Mouse (Mus musculus) midbrain, embryonic 11.5 days (tissue): ENCODE data around the gene Klk7. TPM values are rescaled to one million over a fixed set of nuclear protein-coding genes. Genes with fewer than 3 reads are reported as not detected.
A peak's percentile ranks its signal among the peaks of the same experiment; 100 is the strongest.

Experiments used
- ATAC-seq: fragments of 200-750 bp; cut with Nextera tagmentation; 2 replicates; pipeline ENCODE4 v1.8.0; 2017; ENCODE audit warnings: moderate TSS enrichment, moderate library complexity; ENCODE audit not compliant: low FRiP score
- DNase-seq: peaks from one replicate; pipeline ENCODE4 v3.0.0; 2015; ENCODE audit warnings: low spot score; ENCODE audit errors: missing footprints
- H3K27ac ChIP-seq: fragments of 300-500 bp; sonication (generic); 2 replicates; pipeline ENCODE4 v1.5.1; 2014; ENCODE audit warnings: low read depth, low read length
- H3K27me3 ChIP-seq: fragments of 300-500 bp; sonication (generic); 2 replicates; pipeline ENCODE4 v1.6.1; 2014; ENCODE audit warnings: mild to moderate bottlenecking, low read length, moderate library complexity, mixed read lengths; ENCODE audit not compliant: control insufficient read depth, insufficient read depth
- H3K36me3 ChIP-seq: fragments of 300-500 bp; sonication (generic); 2 replicates; pipeline ENCODE4 v1.6.1; 2014; ENCODE audit warnings: mild to moderate bottlenecking, low read length, moderate library complexity, mixed read lengths; ENCODE audit not compliant: control insufficient read depth, insufficient read depth
- H3K4me1 ChIP-seq: fragments of 300-500 bp; sonication (generic); 2 replicates; pipeline ENCODE4 v1.6.1; 2014; ENCODE audit warnings: low read length; ENCODE audit not compliant: control insufficient read depth, insufficient read depth
- H3K4me2 ChIP-seq: fragments of 300-500 bp; sonication (generic); 2 replicates; pipeline ENCODE4 v1.6.1; 2014; ENCODE audit warnings: mild to moderate bottlenecking, moderate library complexity
- H3K4me3 ChIP-seq: fragments of 300-500 bp; sonication (generic); 2 replicates; pipeline ENCODE4 v1.5.1; 2014; ENCODE audit warnings: low read depth, low read length
- H3K9ac ChIP-seq: fragments of 300-500 bp; sonication (generic); 2 replicates; pipeline ENCODE4 v1.6.1; 2014; ENCODE audit warnings: low read length
- H3K9me3 ChIP-seq: fragments of 300-500 bp; sonication (generic); 2 replicates; pipeline ENCODE4 v1.6.1; 2016; ENCODE audit warnings: low read length; ENCODE audit not compliant: control insufficient read depth
- WGBS: fragments of 180-500 bp; shearing (Covaris S2); extraction: QIAGEN DNeasy Blood & Tissue Kit; methylation state at CpG from one replicate; pipeline ENCODE4 v1.1.7; 2014; 5-methylcytosine and 5-hydroxymethylcytosine counted together
- polyA plus RNA-seq: library from polyadenylated mRNA; unstranded; fragments of >200 nt; fragmentation: Nextera tagmentation; extraction: Ambion mirVana; gene quantifications from 2 replicates; pipeline ENCODE4 v1.2.1, GENCODE M21; 2014

The Klk7 gene
- polyA plus RNA-seq, 1 experiment from 2014 or later, result 0.10 TPM

DNA sequence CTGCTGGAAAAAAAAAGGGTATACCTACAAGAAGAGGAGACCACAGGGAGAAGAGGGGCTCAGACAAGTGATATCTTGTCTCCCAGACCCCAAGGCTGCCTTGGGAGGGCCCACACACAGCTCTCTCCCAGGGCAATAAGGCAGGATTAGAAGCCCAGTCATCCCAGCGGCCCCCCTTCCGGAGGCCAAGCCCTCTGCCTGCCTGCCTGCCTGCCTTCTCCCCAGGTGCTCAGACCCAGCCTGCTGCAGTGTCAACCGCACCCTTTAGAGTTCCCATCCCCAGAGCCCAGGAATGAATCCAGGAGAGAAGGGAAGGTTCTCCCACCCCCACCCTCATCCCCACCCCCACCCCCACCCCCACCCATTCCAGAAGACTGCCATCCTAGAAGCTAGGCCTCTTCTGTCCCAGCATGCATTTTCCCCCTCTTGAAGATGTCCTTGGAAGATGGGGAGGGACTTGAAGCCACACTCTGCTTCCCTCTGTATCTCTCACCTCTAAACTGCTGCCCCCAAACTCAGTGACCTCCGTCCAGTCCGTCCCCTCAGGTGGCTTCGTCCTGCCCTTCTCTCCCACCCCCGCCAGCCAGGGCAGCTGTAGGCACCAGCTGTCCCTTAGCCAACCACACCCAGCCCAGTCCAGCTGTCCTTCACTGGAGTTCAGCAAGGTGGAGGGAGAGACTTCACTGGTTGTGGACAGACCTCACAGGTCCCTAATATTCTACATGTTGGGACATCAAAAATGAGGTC lies 35.6 kb upstream of the Klk7 start:
- H3K27ac ChIP-seq, result no peak overlapping the region

DNA sequence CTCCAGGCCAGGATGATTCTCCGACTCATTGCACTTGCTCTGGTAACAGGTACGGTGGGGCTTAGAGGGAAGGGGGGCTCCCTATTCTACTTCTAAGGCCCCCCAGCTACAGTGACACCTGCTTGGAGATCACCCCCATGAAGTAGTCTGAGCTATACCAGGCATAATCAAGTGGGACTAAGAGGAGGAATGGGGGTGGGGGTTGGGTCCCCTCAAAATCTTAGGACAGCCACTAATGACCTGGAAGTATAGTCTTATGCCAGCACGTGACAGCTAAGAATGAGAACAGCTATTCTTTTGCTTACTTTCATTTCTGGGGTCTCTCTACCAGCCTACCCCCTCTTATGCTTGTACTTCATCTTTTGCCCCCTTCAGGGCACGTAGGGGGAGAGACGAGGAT lies 34.6 kb upstream of the Klk7 start:
- no peak overlapping the region for H3K9ac ChIP-seq
- H3K27me3 ChIP-seq, result no peaks in the 10 kb centered on the region
- H3K36me3 ChIP-seq, result no peaks in the 10 kb centered on the region
- no peak overlapping the region for H3K4me2 ChIP-seq
- 93% methylated on average over 5 of the region's 5 CpGs for WGBS
- no peaks in the 10 kb centered on the region for H3K9me3 ChIP-seq
- peaks cover 6% of the 10 kb centered on the region for H3K4me1 ChIP-seq
- no peak overlapping the region for H3K4me3 ChIP-seq
- ATAC-seq (no peak), DNase-seq (no peak)
- H3K27ac ChIP-seq, result no peak overlapping the region

More for the DNA sequence above, 35.6 kb upstream of the Klk7 start:
- Histone ChIP-seq H3K4me1 (peaks cover 6% of the 10 kb centered on the region), H3K4me3 (no peak overlapping the region), H3K36me3 (no peaks in the 10 kb centered on the region), H3K9me3 (no peaks in the 10 kb centered on the region), H3K9ac (no peak overlapping the region; the same call in 1 of the 2 replicates), H3K4me2 (no peak overlapping the region), H3K27me3 (no peaks in the 10 kb centered on the region)
- DNase-seq (no peak), ATAC-seq (0 out of 2 replicates have a peak, but pooled peaks have one; percentile 33)
- 38% methylated on average over 7 of the region's 7 CpGs for WGBS

DNA sequence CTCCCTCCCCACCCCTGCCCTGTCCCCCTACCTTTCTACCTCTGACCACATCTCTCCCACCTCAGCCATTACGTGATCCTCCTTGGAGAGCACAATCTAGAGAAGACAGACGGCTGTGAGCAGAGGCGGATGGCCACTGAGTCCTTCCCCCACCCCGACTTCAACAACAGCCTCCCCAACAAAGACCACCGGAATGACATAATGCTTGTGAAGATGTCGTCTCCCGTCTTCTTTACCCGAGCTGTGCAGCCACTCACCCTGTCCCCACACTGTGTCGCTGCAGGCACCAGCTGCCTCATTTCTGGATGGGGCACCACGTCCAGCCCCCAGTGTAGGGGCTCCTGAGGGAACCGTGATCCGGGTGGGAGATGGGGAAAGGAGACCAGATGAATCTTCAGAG lies 33.7 kb upstream of the Klk7 start:
- Histone ChIP-seq H3K4me3 (no peak overlapping the region), H3K9ac (no peak overlapping the region), H3K4me2 (no peak overlapping the region), H3K27me3 (no peaks in the 10 kb centered on the region), H3K4me1 (peaks cover 6% of the 10 kb centered on the region), H3K9me3 (no peaks in the 10 kb centered on the region), H3K27ac (no peak overlapping the region), H3K36me3 (no peaks in the 10 kb centered on the region)
- DNase-seq, result no peak
- 85% methylated on average over 12 of the region's 12 CpGs for WGBS
- no peak for ATAC-seq

DNA sequence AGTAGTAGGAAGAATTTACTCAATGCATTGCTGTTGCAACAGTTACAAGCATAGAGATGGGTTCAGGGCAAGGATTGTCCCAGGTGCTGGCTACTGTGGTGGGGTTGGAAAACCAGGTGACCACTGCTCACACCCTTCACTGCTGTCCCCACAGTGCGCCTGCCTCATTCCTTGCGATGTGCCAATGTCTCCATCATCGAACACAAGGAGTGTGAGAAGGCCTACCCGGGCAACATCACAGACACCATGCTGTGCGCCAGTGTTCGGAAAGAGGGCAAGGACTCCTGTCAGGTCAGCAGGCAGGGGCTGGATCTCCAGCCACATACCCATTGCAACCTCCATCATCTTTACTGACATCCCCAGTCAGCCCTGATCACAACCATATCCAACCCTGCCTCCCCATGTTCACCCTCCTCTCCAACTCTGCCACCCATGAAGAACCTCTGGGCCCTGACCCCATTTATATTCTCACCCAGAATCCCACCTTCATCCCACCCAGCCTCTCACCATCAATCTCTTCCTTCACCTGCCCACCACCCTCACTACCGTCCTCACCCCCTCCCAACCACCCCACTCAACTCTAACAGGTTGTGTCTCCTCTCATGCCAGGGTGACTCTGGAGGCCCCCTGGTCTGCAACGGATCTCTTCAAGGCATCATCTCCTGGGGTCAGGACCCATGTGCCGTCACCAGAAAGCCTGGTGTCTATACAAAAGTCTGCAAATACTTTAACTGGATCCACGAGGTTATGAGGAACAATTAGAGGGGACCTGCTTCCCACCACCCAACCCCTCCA lies 32.7 kb upstream of the Klk7 start:
- H3K4me2 ChIP-seq, result no peak overlapping the region
- H3K27ac ChIP-seq, result no peak overlapping the region
- no peak for DNase-seq
- H3K4me1 ChIP-seq, result peaks cover 6% of the 10 kb centered on the region
- H3K36me3 ChIP-seq, result no peaks in the 10 kb centered on the region
- H3K9me3 ChIP-seq, result no peaks in the 10 kb centered on the region
- WGBS, result 89% methylated on average over 10 of the region's 10 CpGs
- H3K4me3 ChIP-seq, result no peak overlapping the region
- ATAC-seq, result no peak
- H3K9ac ChIP-seq, result no peak overlapping the region
- no peaks in the 10 kb centered on the region for H3K27me3 ChIP-seq

DNA sequence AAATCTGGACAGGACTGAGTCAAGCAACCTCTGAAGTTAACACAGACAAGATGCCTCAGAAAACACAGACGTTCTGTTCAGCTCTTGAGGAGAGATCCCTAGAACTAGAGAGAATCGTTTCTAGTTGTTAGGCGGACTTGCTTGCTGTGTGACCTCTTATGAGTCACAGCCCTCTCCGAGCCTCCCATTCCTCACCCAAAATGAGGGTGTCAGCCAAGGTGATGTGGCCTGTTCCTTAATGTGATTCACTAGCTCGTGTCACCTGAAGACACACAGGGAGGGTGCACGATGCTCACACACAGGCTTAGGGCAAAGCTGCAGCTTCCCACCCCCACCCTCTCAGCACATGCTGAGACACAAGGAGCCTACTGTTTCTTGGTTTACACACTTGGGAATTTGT lies 30.9 kb upstream of the Klk7 start:
- 74% methylated on average over 6 of the region's 6 CpGs for WGBS
- H3K4me3 ChIP-seq, result no peak overlapping the region
- ATAC-seq, result no peak
- no peak for DNase-seq
- no peak overlapping the region for H3K9ac ChIP-seq
- no peak overlapping the region for H3K27ac ChIP-seq
- H3K4me2 ChIP-seq, result no peak overlapping the region
- no peaks in the 10 kb centered on the region for H3K36me3 ChIP-seq
- no peaks in the 10 kb centered on the region for H3K9me3 ChIP-seq
- H3K4me1 ChIP-seq, result peaks cover 2% of the 10 kb centered on the region; the same call in 1 of the 2 replicates
- no peaks in the 10 kb centered on the region for H3K27me3 ChIP-seq

DNA sequence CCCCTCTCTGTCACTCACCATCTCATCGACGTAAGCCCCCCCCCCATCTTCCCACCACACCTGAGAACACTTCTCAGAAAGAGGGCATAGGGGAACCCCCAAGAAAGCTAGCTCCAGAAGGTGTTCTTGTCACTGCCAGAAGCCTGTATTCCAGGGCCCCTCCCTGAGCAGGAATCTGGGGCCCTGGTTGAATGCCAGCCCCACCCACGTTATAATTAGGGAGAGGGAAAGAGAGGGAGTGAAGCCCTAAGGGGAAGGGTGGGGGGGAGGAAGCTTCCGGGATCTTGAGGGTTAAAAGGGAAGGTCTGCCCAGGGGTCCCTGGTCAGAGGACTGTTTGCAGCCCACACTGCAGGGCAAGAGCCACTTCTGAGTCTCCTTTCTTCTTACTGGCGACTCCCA lies 30.3 kb upstream of the Klk7 start, which contains the start of gene Klk10:
Gene Klk10, plus strand, starts transcription at position 290 of the 400 bp plus-strand sequence.
- no peaks in the 10 kb centered on the region for H3K9me3 ChIP-seq
- H3K27me3 ChIP-seq, result no peaks in the 10 kb centered on the region
- no peaks in the 10 kb centered on the region for H3K36me3 ChIP-seq
- H3K4me1 ChIP-seq, result no peaks in the 10 kb centered on the region; the same call in 1 of the 2 replicates
- H3K9ac ChIP-seq, result no peak within 1 kb of the TSS
- 52% methylated on average over 4 of the region's 5 CpGs for WGBS
- no peak within 1 kb of the TSS for H3K4me2 ChIP-seq
- no peak for ATAC-seq
- H3K4me3 ChIP-seq, result no peak within 1 kb of the TSS
- no peak within 1 kb of the TSS for H3K27ac ChIP-seq
- DNase-seq, result no peak

DNA sequence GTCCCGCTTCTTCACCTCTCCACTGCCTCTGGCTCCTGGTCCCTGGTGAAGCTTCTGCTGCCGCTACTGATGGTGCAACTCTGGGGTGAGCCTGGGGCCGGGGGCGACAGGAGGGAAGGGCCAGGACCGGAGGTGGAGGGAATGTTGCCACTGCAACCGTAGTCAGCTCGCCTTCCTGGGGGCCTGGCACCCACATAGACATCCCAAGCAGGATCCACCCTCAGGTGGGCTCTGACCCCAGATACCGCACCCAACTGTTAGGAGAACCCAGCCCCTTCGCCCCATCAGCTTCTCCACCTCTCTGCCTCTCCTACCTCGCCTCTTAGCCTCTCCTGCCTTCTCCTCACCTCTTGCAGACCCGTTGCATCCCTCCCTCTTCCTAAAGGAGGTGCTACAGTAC lies 29.6 kb upstream of the Klk7 start:
- DNase-seq (no peak), ATAC-seq (no peak)
- H3K36me3 ChIP-seq, result no peaks in the 10 kb centered on the region
- H3K4me3 ChIP-seq, result no peak overlapping the region
- H3K27ac ChIP-seq, result no peak overlapping the region
- no peaks in the 10 kb centered on the region; the same call in 1 of the 2 replicates for H3K4me1 ChIP-seq
- H3K27me3 ChIP-seq, result no peaks in the 10 kb centered on the region
- no peak overlapping the region for H3K4me2 ChIP-seq
- H3K9ac ChIP-seq, result no peak overlapping the region
- no peaks in the 10 kb centered on the region for H3K9me3 ChIP-seq
- 93% methylated on average over 11 of the region's 11 CpGs for WGBS

DNA sequence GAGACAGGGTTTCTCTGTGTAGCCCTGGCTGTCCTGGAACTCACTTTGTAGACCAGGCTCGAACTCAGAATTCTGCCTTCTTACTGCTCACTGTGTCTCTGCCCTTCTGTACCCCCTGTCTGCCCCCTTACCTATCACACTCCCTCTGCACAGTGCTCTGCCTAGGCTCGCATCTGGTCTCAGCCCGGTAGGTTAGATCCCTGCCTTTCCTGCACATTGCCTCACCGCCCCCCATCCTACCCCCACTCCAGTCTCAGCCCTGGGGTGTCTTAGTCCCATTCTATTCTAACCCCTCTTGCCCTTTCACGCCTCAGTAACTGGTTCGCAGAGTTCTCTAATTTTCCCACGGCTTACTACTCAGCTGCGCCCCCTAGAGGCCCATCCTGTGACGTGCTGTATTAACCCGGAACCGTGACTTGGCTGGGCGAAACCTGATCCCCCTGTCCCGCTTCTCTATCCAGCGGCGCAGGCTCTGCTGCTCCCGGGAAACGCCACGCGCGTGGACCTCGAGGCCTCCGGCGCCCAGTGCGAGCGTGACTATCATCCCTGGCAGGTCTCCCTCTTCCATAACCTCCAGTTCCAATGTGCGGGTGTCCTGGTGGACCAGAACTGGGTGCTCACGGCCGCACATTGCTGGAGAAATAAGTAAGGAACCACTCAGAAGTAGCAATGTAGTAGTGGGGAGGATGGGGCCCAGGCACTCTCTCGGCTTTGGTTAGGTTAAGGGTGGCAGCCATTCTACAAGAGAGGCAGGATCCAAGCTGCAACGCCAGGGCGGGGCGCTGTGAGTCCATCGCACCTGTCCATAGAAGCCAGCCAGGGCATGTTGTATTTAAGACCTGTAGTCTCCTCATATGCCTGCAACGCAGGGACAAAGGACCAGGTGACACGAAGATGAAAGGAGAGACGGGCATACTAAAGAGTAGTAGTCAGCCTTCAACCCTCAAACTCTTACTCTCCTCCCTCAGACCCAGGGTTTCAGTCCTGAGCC lies 28.5 kb upstream of the Klk7 start:
- 5% methylated on average over 36 of the region's 36 CpGs for WGBS
- peak overlapping the region; percentile 17 for H3K4me3 ChIP-seq

More for the DNA sequence above, 28.5 kb upstream of the Klk7 start:
- Histone ChIP-seq H3K9me3 (no peaks in the 10 kb centered on the region), H3K4me1 (no peaks in the 10 kb centered on the region; the same call in 1 of the 2 replicates), H3K9ac (peak overlapping the region; percentile 57; the same call in 1 of the 2 replicates), H3K36me3 (no peaks in the 10 kb centered on the region), H3K4me2 (peak overlapping the region; percentile 56), H3K27ac (no peak overlapping the region), H3K27me3 (no peaks in the 10 kb centered on the region)
- ATAC-seq (peak; percentile 83), DNase-seq (peak; percentile 99)
